Mouse (Mus musculus): ENCODE data around the gene Timp2. TPM values are rescaled to one million over a fixed set of nuclear protein-coding genes. Genes with fewer than 3 reads are reported as not detected.

Gene Timp2
- total RNA-seq, 1 experiment from 2014 or later: 51.2 TPM

DNA sequence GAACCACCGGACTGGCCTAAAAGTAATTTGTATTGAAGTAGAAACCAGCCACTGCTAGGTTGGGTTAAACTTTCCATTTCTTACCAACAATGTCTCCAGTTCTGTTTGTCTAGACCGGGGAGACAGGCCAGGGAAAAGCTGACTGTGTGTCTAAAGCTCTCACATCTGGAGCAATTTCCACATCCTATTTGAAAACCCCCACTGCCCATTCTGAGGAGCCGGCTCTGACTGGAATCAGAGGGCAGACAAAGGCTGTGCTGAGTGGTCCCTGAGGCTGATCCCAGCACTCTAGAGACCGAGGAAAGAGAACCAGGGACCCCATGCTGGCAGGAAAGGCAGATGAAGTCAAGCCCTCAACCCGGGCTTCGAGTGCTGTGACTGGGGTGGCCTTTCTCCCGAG lies 17.1 kb upstream of the Timp2 start:
- ATAC-seq (ENCODE audit: extremely low read depth, insufficient number of reproducible peaks, low FRiP score, poor library complexity, severe bottlenecking): no peak

DNA sequence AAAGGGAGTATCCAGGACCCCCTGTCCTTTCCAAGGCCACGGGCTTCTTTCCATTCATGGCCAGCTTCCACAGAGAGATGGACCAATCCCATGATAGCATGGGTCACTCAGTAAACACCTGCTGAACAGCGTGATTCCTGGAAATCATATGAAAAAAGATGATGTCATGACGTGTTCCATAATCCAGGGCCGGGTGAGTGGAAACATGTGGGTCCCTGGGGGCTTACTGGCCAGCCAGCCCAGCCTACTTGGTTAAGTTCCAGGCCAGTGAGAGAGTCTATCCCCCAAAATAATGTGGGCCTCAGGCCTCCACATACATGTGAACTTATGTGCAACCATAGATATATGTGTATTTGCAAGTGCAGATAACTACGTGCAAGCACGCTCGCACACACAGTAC lies 16.3 kb upstream of the Timp2 start:
- ATAC-seq (ENCODE audit: extremely low read depth, insufficient number of reproducible peaks, low FRiP score, poor library complexity, severe bottlenecking): no peak

DNA sequence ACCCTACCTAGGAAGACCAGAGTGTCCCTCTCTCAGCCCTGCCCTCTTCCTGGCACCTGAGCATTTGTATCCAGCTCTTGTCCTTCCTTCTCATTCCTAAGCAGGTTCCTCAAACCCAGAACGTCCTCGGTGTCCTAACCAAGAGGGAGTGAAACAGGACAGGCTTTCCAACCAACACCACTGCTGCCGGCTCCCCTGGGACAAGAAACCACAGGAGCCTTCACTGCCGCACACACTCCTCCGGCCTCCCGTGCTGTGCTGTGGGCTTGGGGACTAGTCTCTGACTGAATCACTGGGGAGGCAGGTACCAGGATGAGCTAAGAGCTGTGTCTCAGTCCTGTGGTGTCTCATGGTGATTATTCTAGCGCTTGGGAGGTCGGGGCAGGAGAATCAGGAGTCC lies 14.1 kb upstream of the Timp2 start:
- no peak for ATAC-seq (ENCODE audit: extremely low read depth, insufficient number of reproducible peaks, low FRiP score, poor library complexity, severe bottlenecking)

DNA sequence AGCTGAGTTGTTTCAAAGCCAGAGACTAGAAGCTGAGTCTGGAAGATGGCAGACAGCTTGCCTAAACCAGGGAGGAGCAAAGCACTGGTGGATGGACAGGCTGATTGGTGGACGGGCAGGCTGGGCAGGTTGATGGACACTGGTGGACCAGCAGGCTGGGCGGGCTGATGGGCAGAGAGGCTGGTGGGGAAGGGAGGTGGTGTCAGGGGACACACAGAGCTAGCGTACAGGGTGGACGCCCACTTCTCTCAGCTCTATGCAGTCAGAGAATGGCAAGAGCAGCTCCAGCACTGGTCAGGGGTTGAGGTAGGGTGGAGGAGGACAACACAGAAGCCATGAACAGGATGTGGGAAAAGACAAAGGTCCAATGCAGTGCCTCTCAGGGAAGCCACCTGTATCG lies 13.7 kb upstream of the Timp2 start:
- ATAC-seq (ENCODE audit: extremely low read depth, insufficient number of reproducible peaks, low FRiP score, poor library complexity, severe bottlenecking): no peak

DNA sequence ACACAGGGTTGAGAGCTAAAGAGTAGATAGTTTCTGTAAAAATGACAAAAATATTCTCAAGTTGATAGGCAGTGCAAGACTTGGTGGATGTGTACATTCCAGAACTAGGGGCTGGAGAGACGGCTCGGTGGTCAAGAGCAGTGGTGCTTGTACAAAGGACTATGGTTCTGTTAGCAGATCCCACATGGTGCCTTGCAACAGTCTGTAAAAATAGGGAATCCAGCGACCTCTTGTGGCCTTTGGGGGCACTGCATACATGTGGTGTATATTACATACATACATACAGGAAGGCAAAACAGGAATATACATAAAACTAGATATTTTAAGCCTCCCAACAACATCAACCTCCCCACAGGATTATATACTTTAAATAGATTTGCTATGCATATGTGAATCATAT lies 12.8 kb upstream of the Timp2 start:
- ATAC-seq (ENCODE audit: extremely low read depth, insufficient number of reproducible peaks, low FRiP score, poor library complexity, severe bottlenecking): peak; percentile 42; the same call in 1 of the 2 replicates

DNA sequence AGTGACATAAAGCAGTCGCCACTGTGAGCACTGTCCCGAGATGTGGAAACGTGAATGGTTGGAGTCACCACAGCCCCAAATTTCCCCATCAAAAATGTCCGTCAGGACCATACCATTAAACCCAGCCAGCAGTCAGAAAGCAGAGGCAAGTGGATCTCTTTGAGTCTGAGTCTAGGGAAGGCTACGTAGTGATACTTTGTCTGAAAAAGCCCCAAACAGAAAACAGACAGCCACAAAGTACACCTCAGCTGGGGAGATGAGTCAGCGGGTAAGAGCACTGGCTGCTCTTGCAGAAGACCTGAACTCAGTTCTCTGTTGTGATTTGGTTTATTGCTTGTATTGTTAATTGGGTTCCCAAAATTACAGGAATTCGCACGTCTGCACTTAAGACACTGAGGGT lies 11.0 kb upstream of the Timp2 start:
- ATAC-seq (ENCODE audit: extremely low read depth, insufficient number of reproducible peaks, low FRiP score, poor library complexity, severe bottlenecking): no peak

DNA sequence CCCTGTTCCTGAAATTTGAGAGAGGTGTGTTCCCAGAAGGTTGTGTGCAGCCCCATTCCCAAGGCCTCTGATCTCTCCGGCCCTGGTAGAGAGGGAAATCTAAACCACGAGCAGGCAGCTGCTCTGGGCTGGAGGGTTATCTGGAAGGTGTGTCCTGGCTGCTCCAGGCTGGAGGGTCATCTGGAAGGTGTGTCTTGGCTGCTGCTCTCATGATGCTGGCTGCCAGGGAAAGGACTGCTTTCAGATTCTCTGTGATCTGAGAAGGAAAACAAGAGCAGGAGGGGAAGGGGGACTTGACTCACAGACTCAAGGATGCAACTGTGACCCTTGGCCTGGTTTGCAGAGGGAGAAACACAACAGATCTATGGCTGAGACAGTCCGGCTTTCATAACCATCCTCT lies 10.6 kb upstream of the Timp2 start:
- no peak for ATAC-seq (ENCODE audit: extremely low read depth, insufficient number of reproducible peaks, low FRiP score, poor library complexity, severe bottlenecking)

DNA sequence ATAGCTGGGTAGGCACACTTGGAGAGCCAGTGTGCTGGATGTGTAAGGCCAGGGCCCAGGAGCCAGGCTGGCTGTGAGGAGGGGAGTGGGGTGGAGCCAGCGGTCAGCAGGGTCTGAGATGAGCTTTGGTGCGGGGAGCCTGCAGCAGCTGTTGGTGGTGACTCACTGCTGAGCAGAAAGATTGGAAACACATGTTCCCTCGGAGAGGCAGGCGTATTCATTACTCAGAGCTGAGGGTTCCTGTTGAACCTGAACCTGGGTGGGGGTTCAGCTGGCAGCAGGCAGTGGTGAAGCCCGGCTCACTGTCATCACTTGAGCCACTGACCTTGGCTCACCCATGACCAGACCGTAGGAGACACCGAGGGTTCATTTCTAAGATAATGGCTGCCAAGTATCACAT lies 9.6 kb upstream of the Timp2 start:
- ATAC-seq (ENCODE audit: extremely low read depth, insufficient number of reproducible peaks, low FRiP score, poor library complexity, severe bottlenecking): no peak

DNA sequence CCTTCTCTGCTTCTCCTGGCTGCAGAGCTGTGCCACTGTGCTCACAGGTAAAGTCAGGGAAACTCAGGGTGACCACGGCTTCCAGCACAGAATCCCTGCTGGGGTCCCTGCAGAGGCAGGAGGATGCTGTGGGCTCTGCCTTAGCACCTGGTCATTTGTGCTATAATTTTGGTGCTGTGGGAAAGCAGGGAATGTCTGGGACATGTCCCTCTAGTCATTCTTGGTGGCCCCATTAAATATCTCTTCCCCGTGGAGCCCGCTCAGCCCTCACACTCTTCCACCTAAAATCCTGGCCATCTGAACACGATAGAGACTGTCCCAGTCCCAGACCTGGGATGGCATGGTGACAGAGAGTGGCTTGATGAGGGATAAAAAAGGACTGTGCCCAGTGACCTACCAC lies 8.5 kb upstream of the Timp2 start:
- no peak for ATAC-seq (ENCODE audit: extremely low read depth, insufficient number of reproducible peaks, low FRiP score, poor library complexity, severe bottlenecking)

DNA sequence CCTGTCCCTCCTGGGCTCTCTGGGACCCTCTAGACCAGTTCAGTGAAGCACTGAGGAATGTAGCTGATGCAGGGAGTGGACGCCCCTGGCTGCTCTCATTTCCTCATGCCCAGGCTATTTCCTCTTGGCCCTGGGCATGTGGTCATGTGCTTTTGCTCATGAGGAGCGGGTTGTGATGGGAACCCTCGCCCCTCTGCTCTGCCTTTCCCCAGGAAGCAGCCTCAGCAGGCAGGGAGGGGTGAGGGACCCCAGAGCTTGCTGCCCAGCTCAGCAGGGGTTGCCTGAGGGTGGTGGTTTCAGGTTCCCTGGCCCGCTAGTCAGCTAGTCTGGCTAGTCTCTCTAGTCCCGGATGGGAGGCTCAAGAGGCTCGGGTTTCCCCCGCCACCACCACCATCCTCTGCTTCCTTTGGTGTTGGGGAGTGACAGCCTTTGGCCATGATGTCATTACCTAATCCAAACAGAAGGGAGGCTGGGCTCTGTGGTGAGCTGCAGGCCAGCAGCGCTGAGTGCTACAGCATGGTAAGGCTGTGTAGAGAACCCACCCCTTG lies 7.5 kb upstream of the Timp2 start:
- ATAC-seq (ENCODE audit: extremely low read depth, insufficient number of reproducible peaks, low FRiP score, poor library complexity, severe bottlenecking): no peak

DNA sequence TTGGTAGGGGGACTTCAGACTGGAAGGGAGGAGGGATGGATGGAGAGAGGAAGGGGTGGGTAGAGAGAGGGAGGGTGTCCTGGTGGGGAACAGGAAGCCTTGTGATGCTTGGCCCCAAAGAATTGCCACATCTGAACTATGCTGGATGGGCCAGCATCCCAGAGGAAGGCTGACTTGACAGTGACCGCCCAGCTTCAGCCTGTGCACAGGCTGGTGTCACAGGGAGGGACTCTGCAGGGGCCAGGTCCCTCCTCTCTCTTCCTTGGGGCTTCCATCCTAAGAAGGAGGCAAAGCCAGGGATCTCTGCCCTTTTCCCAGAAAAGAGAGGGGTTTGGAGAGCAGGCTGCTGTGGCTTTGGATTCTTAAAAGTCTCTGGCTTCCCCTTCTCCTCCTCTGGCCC lies 7.0 kb upstream of the Timp2 start:
- ATAC-seq (ENCODE audit: extremely low read depth, insufficient number of reproducible peaks, low FRiP score, poor library complexity, severe bottlenecking): no peak

DNA sequence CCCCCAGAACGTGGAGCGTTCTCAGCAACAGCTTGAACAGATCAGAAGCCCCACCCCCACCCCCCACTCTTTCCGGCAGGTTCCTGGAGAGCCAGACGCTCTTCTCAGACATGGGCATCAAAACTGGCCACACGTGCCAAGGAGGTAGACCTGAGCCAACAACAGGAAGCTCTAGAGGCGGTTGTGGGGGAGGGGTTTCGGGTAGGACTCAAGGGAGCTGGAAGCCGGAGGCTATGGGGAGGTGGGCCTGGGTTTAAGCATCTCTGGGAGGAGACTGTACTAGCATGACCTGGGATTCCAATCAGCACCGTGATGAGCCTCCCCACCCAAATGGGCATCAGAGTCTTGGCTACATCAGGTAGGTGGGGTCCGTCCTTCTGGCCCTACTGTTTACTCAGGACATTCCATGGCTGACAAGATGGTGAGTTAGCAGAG lies 5.4 kb upstream of the Timp2 start:
- ATAC-seq (ENCODE audit: extremely low read depth, insufficient number of reproducible peaks, low FRiP score, poor library complexity, severe bottlenecking): no peak

DNA sequence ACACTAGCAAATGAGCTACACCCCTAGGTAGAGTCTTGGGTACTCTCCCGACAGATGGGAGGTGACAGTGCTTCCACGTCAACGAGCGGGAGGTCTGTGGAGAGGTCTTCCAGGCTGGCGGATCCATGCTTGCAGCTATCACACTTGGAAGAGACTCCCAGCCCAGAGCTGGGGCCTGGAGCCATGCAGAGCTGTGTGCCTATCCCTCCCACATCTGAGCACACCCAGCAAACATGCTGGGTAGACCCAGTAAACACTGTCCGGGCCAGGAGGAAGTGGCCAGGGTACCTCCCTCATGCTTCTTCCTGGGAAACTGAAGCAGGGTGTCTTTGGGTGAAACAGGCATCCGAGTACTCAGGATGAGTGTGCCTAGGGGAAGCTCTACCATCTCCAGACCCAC lies 5.0 kb upstream of the Timp2 start:
- no peak for ATAC-seq (ENCODE audit: extremely low read depth, insufficient number of reproducible peaks, low FRiP score, poor library complexity, severe bottlenecking)

DNA sequence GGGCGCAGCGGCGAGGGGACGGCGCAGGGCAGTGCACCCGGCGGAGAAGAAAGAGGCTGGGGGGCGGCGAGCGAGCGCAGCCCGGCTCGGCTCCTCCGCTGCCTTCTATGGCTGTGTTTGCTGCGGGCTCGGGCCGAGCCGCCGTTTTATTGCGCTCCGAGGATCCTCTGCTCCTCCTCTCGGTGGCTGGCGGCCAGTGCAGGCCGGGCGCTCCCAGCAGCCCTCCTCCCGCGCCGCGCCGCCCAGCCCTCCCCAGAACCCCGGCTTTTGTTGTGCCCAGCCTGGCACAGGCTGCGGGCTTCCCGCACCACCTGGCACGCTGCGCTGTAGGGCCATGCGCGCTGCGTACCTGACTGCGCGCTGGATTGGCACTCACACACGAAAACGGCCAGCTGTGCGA lies 335 bp downstream of the Timp2 start:
- peak; percentile 78 for ATAC-seq (ENCODE audit: extremely low read depth, insufficient number of reproducible peaks, low FRiP score, poor library complexity, severe bottlenecking)

DNA sequence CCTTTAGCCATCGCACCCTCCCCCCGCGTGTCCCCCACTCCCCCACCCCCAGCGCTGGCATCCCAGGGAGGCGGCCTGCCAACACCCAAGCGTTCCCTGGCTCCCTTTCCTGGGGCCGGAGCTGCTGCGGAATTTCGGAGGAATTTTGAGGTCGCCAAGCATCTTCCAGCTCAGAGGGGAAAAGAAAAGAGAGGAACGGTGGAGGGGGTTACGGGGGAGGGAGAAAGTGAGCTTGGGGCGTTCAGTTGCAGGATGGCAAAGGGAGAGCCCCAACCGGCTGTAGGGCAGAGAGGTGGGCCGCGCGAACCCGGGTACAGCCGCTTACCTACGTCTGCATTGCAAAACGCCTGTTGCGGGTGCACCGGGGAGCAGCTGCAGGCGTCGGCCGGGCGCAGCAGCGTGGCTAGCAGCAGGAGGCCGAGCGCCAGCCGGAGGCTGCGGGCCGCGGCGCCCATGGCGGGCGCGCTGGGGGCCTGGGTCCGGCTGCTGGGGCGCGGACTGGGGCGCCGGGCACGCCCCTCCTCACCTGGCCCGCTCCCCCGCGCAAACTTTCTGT lies 826 bp downstream of the Timp2 start:
- no peak for ATAC-seq (ENCODE audit: extremely low read depth, insufficient number of reproducible peaks, low FRiP score, poor library complexity, severe bottlenecking)

DNA sequence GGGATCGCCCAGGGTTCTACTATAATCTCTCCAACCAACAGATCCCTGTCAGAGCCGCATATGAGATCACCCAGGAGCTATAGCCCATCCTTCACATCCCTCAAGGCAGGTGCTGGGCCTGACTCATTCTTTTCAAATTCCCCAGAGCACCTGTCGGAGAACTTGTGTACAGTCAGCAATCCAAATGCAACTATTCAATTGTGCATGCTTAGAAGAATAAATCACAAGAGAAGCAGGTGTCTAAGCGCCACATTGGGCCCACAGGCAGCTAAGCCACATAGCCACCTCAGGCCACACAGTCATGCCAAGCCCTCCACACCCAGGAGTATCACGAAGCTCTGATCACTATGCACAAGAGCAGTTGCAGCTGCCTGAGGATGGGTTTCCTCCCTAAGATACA lies 6.0 kb downstream of the Timp2 start:
- ATAC-seq (ENCODE audit: extremely low read depth, insufficient number of reproducible peaks, low FRiP score, poor library complexity, severe bottlenecking): no peak

DNA sequence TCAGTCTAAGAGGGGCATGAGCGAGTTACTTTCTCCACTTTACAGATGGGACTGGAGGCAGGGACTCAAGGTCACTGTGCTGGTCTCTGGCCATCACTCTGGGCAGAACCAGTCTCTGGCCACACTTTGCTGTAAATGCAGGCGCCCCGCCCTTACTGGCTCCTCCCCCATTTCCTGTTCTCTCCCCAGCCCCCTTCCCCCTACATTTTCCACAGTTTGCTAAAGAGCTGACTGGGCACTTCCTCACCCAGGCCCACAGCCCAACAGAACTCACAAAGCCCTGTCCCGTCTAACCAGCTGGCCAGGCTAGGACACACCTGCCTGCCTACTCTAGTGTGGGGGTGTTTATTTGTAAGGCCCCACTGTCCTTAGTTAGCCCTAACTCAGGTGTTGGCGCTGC lies 6.7 kb downstream of the Timp2 start:
- ATAC-seq (ENCODE audit: extremely low read depth, insufficient number of reproducible peaks, low FRiP score, poor library complexity, severe bottlenecking): peak; percentile 55

DNA sequence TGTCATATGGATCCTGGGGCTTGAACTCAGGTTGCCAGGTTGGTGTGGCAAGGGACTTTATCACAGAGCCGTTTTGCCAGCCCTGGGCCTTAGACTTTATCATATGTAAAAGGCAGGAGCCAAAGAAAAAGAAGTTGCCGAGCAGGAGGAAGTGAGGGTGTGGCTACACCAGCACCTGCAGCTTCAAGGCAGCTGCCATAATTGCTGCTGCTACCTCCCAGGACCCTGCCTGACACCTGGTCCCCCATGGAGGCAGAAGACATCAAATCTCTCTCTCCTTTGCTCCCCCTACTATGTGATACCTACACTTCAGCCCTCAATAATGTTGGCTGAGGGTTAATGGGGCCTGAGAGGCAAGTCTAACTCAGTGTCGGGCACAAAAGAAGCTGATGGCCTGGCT lies 7.1 kb downstream of the Timp2 start:
- 0 out of 2 replicates have a peak, but pooled peaks have one; percentile 5 for ATAC-seq (ENCODE audit: extremely low read depth, insufficient number of reproducible peaks, low FRiP score, poor library complexity, severe bottlenecking)

DNA sequence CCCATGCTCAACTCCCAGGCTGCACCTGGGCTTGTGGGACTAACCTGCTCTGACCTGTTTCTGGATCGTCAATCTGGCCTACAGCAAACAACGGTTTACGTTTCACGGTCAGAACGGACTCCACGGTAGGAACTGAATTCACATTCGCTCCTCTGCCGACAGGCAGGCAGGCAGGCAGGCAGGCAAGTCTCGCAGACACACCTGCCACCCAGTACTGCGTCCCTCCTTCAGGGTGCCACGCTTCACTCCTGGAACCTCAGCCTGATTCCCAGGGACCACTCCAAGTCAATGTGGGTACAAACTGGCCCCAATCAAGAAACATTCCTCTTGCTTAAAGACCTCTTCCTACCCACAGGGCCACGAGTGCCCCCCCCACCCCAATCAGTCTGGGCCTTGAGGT lies 7.6 kb downstream of the Timp2 start:
- no peak for ATAC-seq (ENCODE audit: extremely low read depth, insufficient number of reproducible peaks, low FRiP score, poor library complexity, severe bottlenecking)

DNA sequence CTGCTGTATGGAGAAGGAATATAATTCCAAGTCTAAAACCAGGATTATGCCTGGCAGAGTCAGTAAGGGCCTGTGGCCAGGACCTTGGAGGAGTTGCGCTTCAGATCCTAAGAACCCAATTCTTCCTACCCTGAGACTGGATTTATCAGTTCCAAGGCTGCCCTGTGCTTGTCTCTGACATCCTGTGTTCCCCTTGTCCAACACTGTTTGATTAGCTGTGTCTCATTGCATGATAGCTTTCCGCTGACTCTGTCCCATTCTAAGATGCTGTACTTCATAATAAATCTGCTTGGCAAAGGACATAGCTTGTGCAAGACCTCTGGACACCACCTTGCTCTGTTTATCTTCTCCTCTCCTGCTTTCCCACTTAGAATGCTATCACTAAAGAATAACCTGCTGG lies 8.1 kb downstream of the Timp2 start:
- no peak for ATAC-seq (ENCODE audit: extremely low read depth, insufficient number of reproducible peaks, low FRiP score, poor library complexity, severe bottlenecking)

DNA sequence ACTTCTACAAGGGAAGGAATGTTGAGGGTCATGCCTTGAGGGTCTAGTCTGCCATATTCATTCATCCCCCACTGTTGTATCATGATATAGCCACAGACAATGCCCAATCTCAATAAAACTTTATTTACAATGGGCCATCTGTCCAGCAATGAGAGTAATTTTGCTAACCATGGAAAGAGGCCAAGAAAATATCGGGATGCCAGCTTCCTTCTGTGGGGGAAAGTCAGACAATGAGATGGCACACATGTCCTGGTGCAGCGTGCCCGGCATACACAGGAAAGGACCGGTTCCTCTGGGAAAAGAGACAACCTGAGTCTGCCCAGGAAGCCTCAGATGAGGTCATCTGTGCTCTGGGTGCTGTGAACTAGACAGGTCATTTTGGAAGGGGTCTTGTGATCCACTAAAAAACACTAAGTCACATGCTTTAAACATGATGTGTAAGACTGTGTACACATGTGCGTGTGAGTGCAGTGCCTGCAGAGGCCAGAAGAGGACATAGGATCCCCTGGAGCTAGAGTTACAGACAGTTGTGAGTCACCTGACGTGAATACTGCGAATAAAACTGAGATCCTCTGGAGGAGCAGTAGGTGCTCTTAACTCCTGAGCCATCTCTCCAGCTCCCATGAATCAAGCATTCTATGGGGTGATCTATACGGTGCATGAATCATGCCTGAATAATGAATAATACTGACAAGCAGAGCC lies 9.0 kb downstream of the Timp2 start:
- ATAC-seq (ENCODE audit: extremely low read depth, insufficient number of reproducible peaks, low FRiP score, poor library complexity, severe bottlenecking): no peak
